Mouse (Mus musculus): ENCODE data around the gene Sema5a. TPM values are rescaled to one million over a fixed set of nuclear protein-coding genes. Genes with fewer than 3 reads are reported as not detected.

Sema5a gene
- polyA plus RNA-seq, 1 experiment from 2014 or later, result 13.5 TPM

- no peaks in the 10 kb centered on the region for H3K27me3 ChIP-seq (replicated peaks; ENCODE audit: control insufficient read depth, insufficient read depth, low read length)
- no peak overlapping the region for H3K9ac ChIP-seq (replicated peaks; ENCODE audit: low read depth, low read length)
- no peak overlapping the region for H3K4me3 ChIP-seq (replicated peaks; ENCODE audit: low read length)
- no peak overlapping the region for H3K4me2 ChIP-seq (ENCODE audit: low read length)
- ATAC-seq, result no peak
- H3K36me3 ChIP-seq (ENCODE audit: control insufficient read depth, insufficient read depth), result no peaks in the 10 kb centered on the region
- H3K27ac ChIP-seq (ENCODE audit: low read length), result no peak overlapping the region
- H3K9me3 ChIP-seq (ENCODE audit: control insufficient read depth, low read length), result no peaks in the 10 kb centered on the region
- H3K4me1 ChIP-seq (replicated peaks; ENCODE audit: control insufficient read depth, insufficient read depth, low read length), result no peaks in the 10 kb centered on the region
- WGBS, result 84% methylated on average over 4 of the region's 4 CpGs
Measured at GRCm38 (mm10) chr15:32579351-32579750, 334.7 kb downstream of the Sema5a start.

GRCm38 (mm10) chr15:32590641-32591040, 346.0 kb downstream of the Sema5a start:
- no peak for ATAC-seq
- no peaks in the 10 kb centered on the region for H3K27me3 ChIP-seq (replicated peaks; ENCODE audit: control insufficient read depth, insufficient read depth, low read length)
- 79% methylated on average over 1 of the region's 1 CpGs for WGBS
- no peak overlapping the region for H3K4me2 ChIP-seq (ENCODE audit: low read length)
- no peak overlapping the region for H3K4me3 ChIP-seq (replicated peaks; ENCODE audit: low read length)
- no peak overlapping the region for H3K27ac ChIP-seq (ENCODE audit: low read length)
- H3K36me3 ChIP-seq (ENCODE audit: control insufficient read depth, insufficient read depth), result no peaks in the 10 kb centered on the region
- H3K9ac ChIP-seq (replicated peaks; ENCODE audit: low read depth, low read length), result no peak overlapping the region
- no peaks in the 10 kb centered on the region for H3K4me1 ChIP-seq (replicated peaks; ENCODE audit: control insufficient read depth, insufficient read depth, low read length)
- H3K9me3 ChIP-seq (ENCODE audit: control insufficient read depth, low read length), result no peaks in the 10 kb centered on the region

- ATAC-seq, result no peak
- Histone ChIP-seq H3K4me2 (ENCODE audit: low read length) (no peak overlapping the region), H3K36me3 (ENCODE audit: control insufficient read depth, insufficient read depth) (no peaks in the 10 kb centered on the region)
Measured at GRCm38 (mm10) chr15:32593746-32594145, 349.1 kb downstream of the Sema5a start.

GRCm38 (mm10) chr15:32596574-32596973, 352.0 kb downstream of the Sema5a start:
- WGBS, result 63% methylated on average over 6 of the region's 6 CpGs
- Histone ChIP-seq H3K36me3 (ENCODE audit: control insufficient read depth, insufficient read depth) (no peaks in the 10 kb centered on the region), H3K27me3 (replicated peaks; ENCODE audit: control insufficient read depth, insufficient read depth, low read length) (no peaks in the 10 kb centered on the region), H3K9ac (replicated peaks; ENCODE audit: low read depth, low read length) (no peak overlapping the region), H3K4me2 (ENCODE audit: low read length) (no peak overlapping the region), H3K4me3 (replicated peaks; ENCODE audit: low read length) (no peak overlapping the region), H3K27ac (ENCODE audit: low read length) (no peak overlapping the region), H3K9me3 (ENCODE audit: control insufficient read depth, low read length) (no peaks in the 10 kb centered on the region), H3K4me1 (replicated peaks; ENCODE audit: control insufficient read depth, insufficient read depth, low read length) (peaks cover 7% of the 10 kb centered on the region; the same call in 1 of the 2 replicates)
- ATAC-seq, result peak; percentile 45; the same call in 1 of the 2 replicates

More at GRCm38 (mm10) chr15:32593746-32594145, 349.1 kb downstream of the Sema5a start:
- no peak overlapping the region for H3K27ac ChIP-seq (ENCODE audit: low read length)
- WGBS, result 97% methylated on average over 5 of the region's 5 CpGs
- H3K9me3 ChIP-seq (ENCODE audit: control insufficient read depth, low read length), result no peaks in the 10 kb centered on the region
- no peak overlapping the region for H3K9ac ChIP-seq (replicated peaks; ENCODE audit: low read depth, low read length)
- H3K4me1 ChIP-seq (replicated peaks; ENCODE audit: control insufficient read depth, insufficient read depth, low read length), result peaks cover 7% of the 10 kb centered on the region; the same call in 1 of the 2 replicates
- H3K27me3 ChIP-seq (replicated peaks; ENCODE audit: control insufficient read depth, insufficient read depth, low read length), result no peaks in the 10 kb centered on the region
- no peak overlapping the region for H3K4me3 ChIP-seq (replicated peaks; ENCODE audit: low read length)

- no peaks in the 10 kb centered on the region for H3K36me3 ChIP-seq (ENCODE audit: control insufficient read depth, insufficient read depth)
- H3K9ac ChIP-seq (replicated peaks; ENCODE audit: low read depth, low read length), result no peak overlapping the region
- peaks cover 7% of the 10 kb centered on the region; the same call in 1 of the 2 replicates for H3K4me1 ChIP-seq (replicated peaks; ENCODE audit: control insufficient read depth, insufficient read depth, low read length)
- no peaks in the 10 kb centered on the region for H3K27me3 ChIP-seq (replicated peaks; ENCODE audit: control insufficient read depth, insufficient read depth, low read length)
- no peak overlapping the region for H3K27ac ChIP-seq (ENCODE audit: low read length)
- H3K9me3 ChIP-seq (ENCODE audit: control insufficient read depth, low read length), result no peaks in the 10 kb centered on the region
- no peak overlapping the region for H3K4me2 ChIP-seq (ENCODE audit: low read length)
- no peak overlapping the region for H3K4me3 ChIP-seq (replicated peaks; ENCODE audit: low read length)
- 7% methylated on average over 3 of the region's 3 CpGs for WGBS
- peak; percentile 68 for ATAC-seq
Measured at GRCm38 (mm10) chr15:32597189-32597588, 352.6 kb downstream of the Sema5a start.

- no peak for ATAC-seq
- Histone ChIP-seq H3K9ac (replicated peaks; ENCODE audit: low read depth, low read length) (no peak overlapping the region), H3K27me3 (replicated peaks; ENCODE audit: control insufficient read depth, insufficient read depth, low read length) (no peaks in the 10 kb centered on the region), H3K36me3 (ENCODE audit: control insufficient read depth, insufficient read depth) (no peaks in the 10 kb centered on the region), H3K27ac (ENCODE audit: low read length) (no peak overlapping the region), H3K4me1 (replicated peaks; ENCODE audit: control insufficient read depth, insufficient read depth, low read length) (no peaks in the 10 kb centered on the region; the same call in 1 of the 2 replicates), H3K4me3 (replicated peaks; ENCODE audit: low read length) (no peak overlapping the region), H3K9me3 (ENCODE audit: control insufficient read depth, low read length) (no peaks in the 10 kb centered on the region), H3K4me2 (ENCODE audit: low read length) (no peak overlapping the region)
- 92% methylated on average over 3 of the region's 3 CpGs for WGBS
Measured at GRCm38 (mm10) chr15:32607236-32607635, 362.6 kb downstream of the Sema5a start.

GRCm38 (mm10) chr15:32610776-32611175, 366.2 kb downstream of the Sema5a start:
- no peaks in the 10 kb centered on the region for H3K27me3 ChIP-seq (replicated peaks; ENCODE audit: control insufficient read depth, insufficient read depth, low read length)
- H3K36me3 ChIP-seq (ENCODE audit: control insufficient read depth, insufficient read depth), result no peaks in the 10 kb centered on the region
- no peak overlapping the region for H3K9ac ChIP-seq (replicated peaks; ENCODE audit: low read depth, low read length)
- no peaks in the 10 kb centered on the region; the same call in 1 of the 2 replicates for H3K4me1 ChIP-seq (replicated peaks; ENCODE audit: control insufficient read depth, insufficient read depth, low read length)
- H3K4me2 ChIP-seq (ENCODE audit: low read length), result no peak overlapping the region
- H3K27ac ChIP-seq (ENCODE audit: low read length), result no peak overlapping the region
- H3K9me3 ChIP-seq (ENCODE audit: control insufficient read depth, low read length), result no peaks in the 10 kb centered on the region
- H3K4me3 ChIP-seq (replicated peaks; ENCODE audit: low read length), result no peak overlapping the region
- 85% methylated on average over 2 of the region's 2 CpGs for WGBS
- ATAC-seq, result 0 out of 2 replicates have a peak, but pooled peaks have one; percentile 28

- H3K27ac ChIP-seq (ENCODE audit: low read length), result no peak overlapping the region
- no peaks in the 10 kb centered on the region for H3K36me3 ChIP-seq (ENCODE audit: control insufficient read depth, insufficient read depth)
- no peak overlapping the region for H3K4me2 ChIP-seq (ENCODE audit: low read length)
- H3K4me3 ChIP-seq (replicated peaks; ENCODE audit: low read length), result no peak overlapping the region
- H3K9ac ChIP-seq (replicated peaks; ENCODE audit: low read depth, low read length), result no peak overlapping the region
- ATAC-seq, result no peak
- H3K27me3 ChIP-seq (replicated peaks; ENCODE audit: control insufficient read depth, insufficient read depth, low read length), result no peaks in the 10 kb centered on the region
- no peaks in the 10 kb centered on the region for H3K9me3 ChIP-seq (ENCODE audit: control insufficient read depth, low read length)
- H3K4me1 ChIP-seq (replicated peaks; ENCODE audit: control insufficient read depth, insufficient read depth, low read length), result no peaks in the 10 kb centered on the region; the same call in 1 of the 2 replicates
- 89% methylated on average over 7 of the region's 7 CpGs for WGBS
Measured at GRCm38 (mm10) chr15:32611201-32611600, 366.6 kb downstream of the Sema5a start.

GRCm38 (mm10) chr15:32613718-32614117, 369.1 kb downstream of the Sema5a start:
- 0 out of 2 replicates have a peak, but pooled peaks have one; percentile 31 for ATAC-seq
- no peak overlapping the region for H3K27ac ChIP-seq (ENCODE audit: low read length)
- H3K4me1 ChIP-seq (replicated peaks; ENCODE audit: control insufficient read depth, insufficient read depth, low read length), result no peaks in the 10 kb centered on the region; the same call in 1 of the 2 replicates
- no peak overlapping the region for H3K4me3 ChIP-seq (replicated peaks; ENCODE audit: low read length)
- H3K27me3 ChIP-seq (replicated peaks; ENCODE audit: control insufficient read depth, insufficient read depth, low read length), result no peaks in the 10 kb centered on the region
- 81% methylated on average over 6 of the region's 6 CpGs for WGBS
- H3K4me2 ChIP-seq (ENCODE audit: low read length), result no peak overlapping the region
- H3K9me3 ChIP-seq (ENCODE audit: control insufficient read depth, low read length), result no peaks in the 10 kb centered on the region
- H3K36me3 ChIP-seq (ENCODE audit: control insufficient read depth, insufficient read depth), result no peaks in the 10 kb centered on the region
- H3K9ac ChIP-seq (replicated peaks; ENCODE audit: low read depth, low read length), result no peak overlapping the region

- ATAC-seq, result no peak
- H3K4me3 ChIP-seq (replicated peaks; ENCODE audit: low read length), result no peak overlapping the region
- H3K9ac ChIP-seq (replicated peaks; ENCODE audit: low read depth, low read length), result no peak overlapping the region
- H3K4me2 ChIP-seq (ENCODE audit: low read length), result no peak overlapping the region
- 92% methylated on average over 5 of the region's 5 CpGs for WGBS
- H3K27ac ChIP-seq (ENCODE audit: low read length), result no peak overlapping the region
- no peaks in the 10 kb centered on the region for H3K36me3 ChIP-seq (ENCODE audit: control insufficient read depth, insufficient read depth)
- H3K9me3 ChIP-seq (ENCODE audit: control insufficient read depth, low read length), result no peaks in the 10 kb centered on the region
- no peaks in the 10 kb centered on the region for H3K27me3 ChIP-seq (replicated peaks; ENCODE audit: control insufficient read depth, insufficient read depth, low read length)
- H3K4me1 ChIP-seq (replicated peaks; ENCODE audit: control insufficient read depth, insufficient read depth, low read length), result no peaks in the 10 kb centered on the region; the same call in 1 of the 2 replicates
Measured at GRCm38 (mm10) chr15:32615773-32616172, 371.2 kb downstream of the Sema5a start.
